Mouse (Mus musculus) CD8-positive naive resting alpha-beta T cell, adult 2 months (primary cell): ENCODE measurements around the gene Dcbld2.
A peak's percentile ranks its signal among the peaks of the same experiment; 100 is the strongest.

Source experiments
- DNase-seq, 2 experiments: peaks; one replicate each; pipeline ENCODE4 v3.0.0; 2022; ENCODE audit warnings: low read depth in 2 of 2, low spot score in 2 of 2

The Dcbld2 gene

DNA sequence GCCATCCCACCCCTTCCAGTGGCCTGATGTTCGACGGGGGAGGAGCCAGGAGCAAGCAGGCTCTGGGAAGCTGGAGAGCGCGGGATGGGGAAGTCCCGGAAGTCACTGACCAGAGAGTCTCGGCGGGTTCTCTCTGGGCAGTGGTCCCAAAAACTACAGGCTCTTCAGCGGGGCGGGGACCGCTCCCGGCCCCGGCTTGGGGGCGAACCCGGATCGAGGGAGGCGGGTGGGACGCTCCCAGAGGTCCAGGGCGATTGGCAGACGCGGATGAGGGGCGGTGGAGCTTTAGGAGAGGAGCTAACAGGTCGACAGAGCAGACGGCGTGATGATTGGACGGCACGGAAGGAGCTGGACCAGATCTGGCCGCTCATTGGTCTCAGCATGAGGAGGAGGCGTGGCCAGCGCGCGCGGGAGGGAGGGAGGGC lies at the start of gene Dcbld2:
Gene Dcbld2, plus strand, starts transcription at position 382 of the 425 bp plus-strand sequence.
- DNase-seq: peak; percentile 59

DNA sequence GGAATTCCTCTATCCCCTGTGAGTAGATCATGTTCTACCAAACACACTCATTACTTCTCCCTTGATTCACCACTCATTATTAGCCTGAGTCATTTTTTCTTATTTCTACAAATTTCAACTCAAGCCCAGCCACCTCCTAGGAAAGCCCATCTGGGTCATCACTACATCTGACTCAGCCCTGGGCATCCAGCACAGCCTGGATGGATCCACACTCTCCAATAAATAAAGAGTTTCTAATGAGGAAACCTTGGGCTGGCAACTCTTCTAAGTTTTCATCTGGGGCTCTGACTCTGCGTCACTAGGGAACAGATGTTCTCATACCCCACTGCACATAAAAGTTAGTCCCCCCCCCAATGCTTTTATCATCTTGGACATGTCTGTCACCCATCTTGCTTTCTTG lies 31.1 kb upstream of the Dcbld2 start:
- no peak for DNase-seq

- DNase-seq: no peak
These were observed 30.3 kb upstream of the Dcbld2 start for GRCm38 (mm10) chr16:58377756-58378503.

GRCm38 (mm10) chr16:58386241-58386757 lies 21.9 kb upstream of the Dcbld2 start:
- no peak for DNase-seq

DNA sequence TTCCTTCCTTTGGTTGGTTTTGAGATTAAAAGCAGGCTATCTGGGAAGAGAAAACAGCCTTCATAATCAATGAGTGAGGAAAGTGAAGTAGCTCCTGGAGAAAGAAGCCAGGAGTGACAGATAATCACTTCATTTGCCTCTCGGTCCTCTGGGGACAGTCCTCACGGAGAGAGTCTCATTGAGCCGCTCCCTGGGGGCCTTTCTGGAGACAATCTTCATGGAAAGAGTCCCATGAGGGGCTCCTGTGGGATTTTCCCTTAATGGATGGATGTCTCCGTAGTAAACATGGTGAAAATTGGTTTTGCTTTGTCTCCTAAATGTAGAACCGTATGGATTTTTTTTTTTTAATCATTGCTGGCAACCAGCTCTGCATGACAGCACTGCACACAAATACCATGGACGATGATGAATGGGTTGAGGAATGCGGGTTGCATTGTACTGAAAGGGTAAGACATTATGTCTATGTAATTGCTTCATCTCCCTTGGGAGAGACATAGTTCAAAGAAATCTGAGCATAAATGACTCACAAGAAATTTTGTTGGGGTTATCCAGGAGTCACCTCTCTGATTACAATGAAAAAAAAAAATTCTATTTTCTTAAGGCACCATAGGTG lies 19.0 kb upstream of the Dcbld2 start:
- no peak for DNase-seq

GRCm38 (mm10) chr16:58393036-58393435 lies 15.2 kb upstream of the Dcbld2 start:
- DNase-seq: no peak

DNA sequence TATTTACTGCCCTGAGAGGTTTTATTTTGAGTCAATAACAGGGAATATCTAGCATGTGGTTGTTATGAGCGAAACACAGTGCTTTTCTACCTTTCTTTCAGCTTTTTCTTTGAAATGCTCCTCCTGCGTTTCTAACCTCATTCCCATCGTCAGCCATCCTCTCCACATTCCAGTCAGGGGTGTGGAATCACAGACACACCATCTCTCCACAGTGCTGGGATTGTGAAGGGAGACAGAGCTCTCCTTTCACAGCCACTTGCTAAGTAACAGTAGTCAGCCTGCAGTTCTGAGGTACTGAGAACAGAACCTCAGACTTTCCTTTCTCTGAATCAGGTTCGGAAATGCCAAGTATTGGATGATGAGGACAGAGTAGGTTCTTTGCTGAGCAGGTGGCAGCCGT lies 14.1 kb upstream of the Dcbld2 start:
- no peak for DNase-seq

- DNase-seq: no peak
These were observed 9.6 kb upstream of the Dcbld2 start for GRCm38 (mm10) chr16:58398604-58399003.

DNA sequence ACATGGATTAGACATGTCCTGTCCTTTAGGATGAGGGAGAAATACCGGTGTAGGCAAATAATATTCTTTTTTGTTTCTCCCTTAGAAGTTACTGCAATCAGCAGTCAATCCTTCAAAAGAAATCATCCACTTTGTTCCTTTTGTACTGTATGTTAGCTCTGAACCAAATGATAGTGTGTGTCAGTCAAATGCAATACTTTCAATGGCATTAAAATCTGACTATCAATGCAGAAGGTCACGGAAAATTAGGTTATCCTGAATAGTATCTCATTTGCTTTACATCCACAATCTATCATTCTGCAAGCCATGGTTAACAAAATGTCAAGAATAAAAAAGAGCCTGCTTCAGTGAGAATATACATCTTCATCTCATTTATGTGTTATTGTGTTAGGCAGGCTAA lies 7.2 kb upstream of the Dcbld2 start:
- DNase-seq: no peak

DNA sequence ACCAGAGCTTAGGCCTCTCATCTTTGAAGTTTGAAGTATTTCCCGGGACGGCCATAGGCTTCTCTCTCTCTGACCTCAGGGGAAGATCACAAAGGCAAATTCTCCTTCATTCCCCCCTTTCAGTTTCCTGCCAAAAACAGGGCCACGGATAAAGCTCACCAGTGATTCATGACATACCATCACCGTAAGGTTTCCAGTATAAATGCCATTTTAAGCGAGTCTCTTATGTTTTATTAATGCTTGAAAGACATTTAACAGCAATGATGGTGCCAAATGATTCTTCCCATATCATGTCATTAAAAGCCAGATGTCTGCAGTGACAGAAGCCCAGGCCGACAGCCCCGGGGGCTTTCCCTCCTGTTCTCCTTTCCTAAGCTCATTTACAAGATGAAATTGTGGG lies 3.6 kb upstream of the Dcbld2 start:
- DNase-seq: no peak

GRCm38 (mm10) chr16:58405271-58405670 lies 3.0 kb upstream of the Dcbld2 start:
- DNase-seq: no peak

GRCm38 (mm10) chr16:58408487-58409281 lies 441 bp downstream of the Dcbld2 start:
- DNase-seq: peak in 1 of 2 experiments; percentile 6

DNA sequence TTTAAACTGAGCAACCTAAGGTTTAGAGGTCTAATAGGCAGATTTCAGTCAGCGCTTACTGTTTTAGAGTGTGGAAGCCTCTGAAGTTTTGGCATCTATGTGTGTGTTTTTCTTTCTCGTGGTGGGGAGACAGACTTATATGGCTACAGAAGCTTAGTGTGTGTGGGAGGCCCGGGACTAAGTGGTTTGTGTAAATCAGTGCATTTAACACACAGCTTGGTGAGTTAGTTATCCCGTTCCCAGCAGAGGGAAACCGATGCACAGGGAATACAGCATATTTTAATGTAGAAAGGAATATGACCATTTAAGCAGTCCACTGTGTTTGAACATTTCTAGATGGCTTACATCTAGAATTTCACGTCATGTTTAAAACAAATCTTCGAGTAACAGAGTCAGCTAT lies 1.6 kb downstream of the Dcbld2 start:
- no peak for DNase-seq

- DNase-seq: no peak
These were observed 6.6 kb downstream of the Dcbld2 start for GRCm38 (mm10) chr16:58414801-58415200.

GRCm38 (mm10) chr16:58415500-58415899 lies 7.3 kb downstream of the Dcbld2 start:
- DNase-seq: no peak

DNA sequence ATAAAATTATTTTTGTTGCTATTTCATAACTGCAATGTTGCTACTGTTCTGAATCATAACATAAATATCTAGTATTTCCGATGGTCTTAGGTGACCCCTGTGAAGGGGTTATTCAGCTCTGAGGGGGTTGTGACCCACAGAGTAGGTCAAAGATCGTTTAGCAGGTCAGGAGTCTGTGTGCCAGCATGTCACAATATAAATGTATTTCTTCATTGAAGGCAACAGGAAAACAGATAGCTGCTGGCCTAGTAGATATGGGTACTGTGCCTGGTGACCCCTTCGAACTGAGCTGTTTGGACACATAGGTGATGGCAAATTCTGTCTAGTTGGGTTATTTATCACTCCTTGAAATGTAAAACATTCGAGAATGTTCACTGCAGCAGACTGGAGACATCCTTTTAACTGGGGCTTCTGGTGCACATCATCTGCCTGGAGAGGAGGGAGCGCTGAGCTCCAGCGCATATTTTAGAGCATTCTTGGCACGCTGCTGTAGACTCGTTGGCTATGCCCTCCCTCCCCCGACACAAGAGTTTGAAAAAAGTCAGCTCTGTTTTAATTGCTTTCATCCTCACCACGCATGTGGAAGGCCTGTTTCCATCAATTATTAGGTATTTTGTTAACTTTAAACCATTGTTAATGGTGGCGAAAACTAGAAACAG lies 13.6 kb downstream of the Dcbld2 start:
- no peak for DNase-seq

DNA sequence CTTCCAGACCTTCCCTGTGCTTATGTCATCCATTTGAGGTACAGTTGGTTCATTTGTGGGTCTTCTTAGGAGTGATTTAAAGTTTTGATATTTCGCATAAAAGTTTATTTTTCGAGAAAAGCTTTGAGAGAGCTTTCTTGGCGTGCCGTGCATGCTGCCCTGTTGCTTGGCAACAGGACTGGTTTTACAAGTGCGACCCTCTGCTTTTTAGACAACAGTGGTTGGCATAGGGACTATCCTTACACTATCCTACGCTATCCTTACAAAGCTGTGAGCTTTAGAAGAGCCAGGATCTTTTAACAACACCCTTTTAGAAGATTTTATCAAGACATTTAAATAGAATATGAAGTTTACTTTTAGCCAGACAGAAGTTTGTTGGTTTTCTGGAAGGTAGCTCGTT lies 22.0 kb downstream of the Dcbld2 start:
- no peak for DNase-seq

GRCm38 (mm10) chr16:58432384-58432783 lies 24.1 kb downstream of the Dcbld2 start:
- DNase-seq: no peak

DNA sequence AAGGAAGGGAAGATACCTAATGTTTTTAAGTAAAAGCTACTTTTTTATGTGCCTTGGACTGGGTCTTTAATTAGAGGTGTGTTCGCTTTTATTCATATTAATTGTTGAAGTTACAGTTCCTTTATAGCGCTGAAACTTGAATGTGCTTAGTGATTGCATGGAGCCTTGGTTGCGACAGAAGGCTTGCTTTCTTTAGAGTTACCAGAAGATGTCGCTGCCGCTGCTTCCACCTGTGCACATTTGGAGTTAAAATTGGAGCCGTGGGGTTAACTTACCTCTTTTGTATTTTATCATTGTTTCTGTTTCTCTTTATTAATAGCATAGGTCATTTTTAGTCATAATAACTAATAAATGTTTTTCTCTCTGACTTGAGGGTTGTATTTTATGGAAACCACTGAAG lies 36.5 kb downstream of the Dcbld2 start:
- DNase-seq: no peak

DNA sequence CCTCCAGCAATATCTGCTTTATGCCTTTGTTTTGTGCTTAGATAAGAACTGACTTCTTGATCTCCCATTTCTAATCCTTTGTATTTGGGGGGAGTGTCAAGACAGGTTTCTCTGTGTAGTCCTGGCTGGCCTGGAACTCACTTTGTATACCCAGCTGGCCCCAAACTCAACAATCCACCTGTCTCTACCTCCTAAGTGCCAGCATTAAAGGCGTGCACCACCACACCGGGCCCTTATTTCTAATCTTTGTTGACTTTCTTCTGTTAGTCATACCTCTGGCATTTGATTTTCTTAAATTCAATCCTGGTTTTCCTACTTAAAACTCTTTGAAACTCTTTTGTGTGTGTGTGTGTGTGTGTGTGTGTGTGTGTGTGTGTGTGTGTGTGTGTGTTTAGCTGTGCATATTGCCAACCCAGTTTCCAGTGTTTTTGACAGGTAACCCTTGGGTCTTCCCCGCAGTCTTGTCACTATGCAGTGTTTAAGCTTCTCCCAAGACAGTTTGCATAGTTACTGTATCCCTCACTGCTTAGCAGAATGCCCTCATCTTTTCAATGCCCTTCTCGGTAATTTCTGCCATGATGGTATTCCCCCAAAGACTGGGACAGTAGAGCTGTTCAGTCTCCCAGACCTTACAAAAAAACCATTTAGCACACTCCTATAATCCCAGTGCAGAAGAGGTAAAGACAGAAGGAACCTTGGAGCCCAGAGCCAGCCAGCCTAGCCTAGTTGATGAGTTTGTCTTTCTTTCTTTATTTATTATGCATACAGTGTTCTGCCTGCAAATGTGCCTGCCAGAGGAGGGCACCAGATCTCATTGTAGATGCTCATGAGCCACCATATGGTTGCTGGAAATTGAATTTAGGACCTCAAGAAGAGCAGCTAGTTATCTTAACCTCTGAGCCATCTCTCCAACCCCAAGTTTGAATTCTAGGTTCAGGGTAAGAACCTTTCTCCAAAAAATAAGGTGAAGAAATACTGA lies 38.3 kb downstream of the Dcbld2 start:
- DNase-seq: no peak
